Mouse (Mus musculus): ENCODE measurements around the gene Vwf.

DNA sequence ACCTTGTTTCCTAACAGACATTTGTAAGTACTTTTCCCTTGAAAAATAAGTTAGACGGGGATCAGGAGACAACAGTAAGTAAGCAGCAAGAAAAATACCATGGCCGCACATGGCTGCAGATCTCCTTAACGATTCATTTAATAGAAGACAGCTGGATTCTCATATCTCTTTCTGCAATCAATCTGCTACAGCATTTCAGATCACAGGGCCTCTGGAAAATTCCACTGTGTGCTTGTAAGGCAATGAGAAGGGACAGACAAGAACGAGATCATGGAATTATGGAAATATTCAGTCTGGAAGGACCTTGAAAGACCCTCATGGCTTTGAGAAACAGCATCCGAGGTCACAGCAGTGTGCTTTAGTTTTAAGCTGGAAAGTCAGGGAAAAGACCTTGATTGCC, 55.2 kb downstream of the Vwf start:
- TF ChIP-seq CTCF (IDR thresholded peaks at IDR 0.05; ENCODE audit: low read depth, low read length) (no peak), POLR2A (IDR thresholded peaks at IDR 0.05; ENCODE audit: insufficient read depth, low read length) (no peak), EP300 (IDR thresholded peaks at IDR 0.05; ENCODE audit: insufficient read depth, low read depth, low read length) (no peak)

Data from ES-Bruce4 (cell line).